Mouse (Mus musculus) thymus, adult 2 months (tissue): ENCODE measurements around the gene Myl12a. TPM values are rescaled to one million over a fixed set of nuclear protein-coding genes. Genes with fewer than 3 reads are reported as not detected.

ENCODE experiments used
- DNase-seq: peaks from one replicate; pipeline ENCODE4 v3.0.0; 2021
- H3K27ac ChIP-seq: fragments of 200-500 bp; 2 replicates; pipeline ENCODE4 v1.5.1; 2012; ENCODE audit warnings: low read length, control low read depth; ENCODE audit not compliant: control insufficient read depth, insufficient read depth
- H3K27me3 ChIP-seq: fragments of 200-500 bp; 2 replicates; pipeline ENCODE4 v1.6.1; 2012; ENCODE audit warnings: mild to moderate bottlenecking, low read length, moderate library complexity, mixed read lengths; ENCODE audit not compliant: control insufficient read depth, insufficient read depth
- H3K36me3 ChIP-seq: fragments of 200-500 bp; 2 replicates; pipeline ENCODE4 v1.6.1; 2012; ENCODE audit warnings: mild to moderate bottlenecking, low read length, moderate library complexity; ENCODE audit not compliant: control insufficient read depth, insufficient read depth
- H3K4me1 ChIP-seq: fragments of 200-500 bp; replicated peaks from 2 replicates; pipeline ENCODE4 v1.6.1; 2012; ENCODE audit warnings: low read length; ENCODE audit not compliant: control insufficient read depth, insufficient read depth
- H3K4me3 ChIP-seq: fragments of 200-500 bp; 2 replicates; pipeline ENCODE4 v1.5.1; 2012; ENCODE audit warnings: mild to moderate bottlenecking, low read length, control low read depth, moderate library complexity; ENCODE audit not compliant: control insufficient read depth, insufficient read depth
- CTCF ChIP-seq: fragments of 200-500 bp; IDR thresholded peaks from 2 replicates; pipeline ENCODE4 v1.5.1; 2012; ENCODE audit warnings: mild to moderate bottlenecking, control low read depth, low read length, moderate library complexity, borderline replicate concordance; ENCODE audit not compliant: control insufficient read depth, poor library complexity, insufficient read depth; ENCODE audit errors: extremely low read depth
- POLR2A ChIP-seq: fragments of 200-500 bp; IDR thresholded peaks from 2 replicates; pipeline ENCODE4 v1.6.1; 2012; ENCODE audit warnings: mild to moderate bottlenecking, low read length, control low read depth, moderate library complexity; ENCODE audit not compliant: control insufficient read depth, poor library complexity, insufficient read depth; ENCODE audit errors: extremely low read depth
- WGBS: fragments of 180-500 bp; shearing (Covaris S2); methylation state at CpG from one replicate; pipeline ENCODE4 v1.1.7; 2018; 5-methylcytosine and 5-hydroxymethylcytosine counted together
- polyA plus RNA-seq: library from polyadenylated mRNA; depleted of rRNA; stranded (reverse); fragments of >200 nt; gene quantifications from 2 replicates; pipeline ENCODE4 v1.2.3, GENCODE M21; 2012

Myl12a gene
- polyA plus RNA-seq, 1 experiment = 144 TPM

- 9% methylated on average over 6 of the region's 6 CpGs for WGBS
- H3K27ac ChIP-seq = no peak overlapping the region
Observed at GRCm38 (mm10) chr17:71001067-71001466, 1.6 kb downstream of the Myl12a start.

GRCm38 (mm10) chr17:71000255-71000654, 2.4 kb downstream of the Myl12a start:
- no peak for TF ChIP-seq CTCF
- TF ChIP-seq POLR2A = no peak
- WGBS = 62% methylated on average over 2 of the region's 2 CpGs
- H3K4me1 ChIP-seq = peaks cover 5% of the 10 kb centered on the region
- peaks cover 11% of the 10 kb centered on the region; the same call in 1 of the 2 replicates for H3K36me3 ChIP-seq
- no peak overlapping the region for H3K27ac ChIP-seq
- no peak overlapping the region for H3K4me3 ChIP-seq
- no peaks in the 10 kb centered on the region for H3K27me3 ChIP-seq
- DNase-seq = no peak

More at GRCm38 (mm10) chr17:71001067-71001466, 1.6 kb downstream of the Myl12a start:
- H3K4me3 ChIP-seq = no peak overlapping the region
- peaks cover 5% of the 10 kb centered on the region for H3K4me1 ChIP-seq
- no peak for TF ChIP-seq CTCF
- TF ChIP-seq POLR2A = no peak
- H3K36me3 ChIP-seq = peaks cover 4% of the 10 kb centered on the region; the same call in 1 of the 2 replicates
- H3K27me3 ChIP-seq = no peaks in the 10 kb centered on the region
- no peak for DNase-seq

DNA sequence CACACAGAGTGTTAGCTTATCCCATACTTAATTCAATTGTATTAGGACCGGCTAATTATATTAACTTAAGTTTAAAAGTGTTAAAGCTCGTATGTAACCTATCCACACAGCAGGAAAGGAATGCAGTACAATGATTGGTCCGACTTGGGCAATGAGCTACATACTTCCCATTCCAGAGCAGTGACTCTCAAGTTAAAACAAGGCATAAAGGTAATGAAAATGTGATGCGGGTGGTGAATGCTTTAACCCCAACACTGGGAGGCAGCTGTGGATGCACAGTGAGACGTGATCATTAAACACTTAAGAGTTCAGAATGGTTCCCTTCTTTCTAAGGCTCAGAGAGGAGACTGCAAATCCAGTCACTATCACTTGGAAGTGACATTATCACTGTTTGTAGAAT, 3.5 kb downstream of the Myl12a start:
- Histone ChIP-seq H3K27ac (no peak overlapping the region), H3K27me3 (no peaks in the 10 kb centered on the region), H3K36me3 (peaks cover 17% of the 10 kb centered on the region), H3K4me3 (no peak overlapping the region), H3K4me1 (peaks cover 5% of the 10 kb centered on the region)
- TF ChIP-seq POLR2A = no peak
- TF ChIP-seq CTCF = no peak
- DNase-seq = no peak
- 88% methylated on average over 5 of the region's 5 CpGs for WGBS

DNA sequence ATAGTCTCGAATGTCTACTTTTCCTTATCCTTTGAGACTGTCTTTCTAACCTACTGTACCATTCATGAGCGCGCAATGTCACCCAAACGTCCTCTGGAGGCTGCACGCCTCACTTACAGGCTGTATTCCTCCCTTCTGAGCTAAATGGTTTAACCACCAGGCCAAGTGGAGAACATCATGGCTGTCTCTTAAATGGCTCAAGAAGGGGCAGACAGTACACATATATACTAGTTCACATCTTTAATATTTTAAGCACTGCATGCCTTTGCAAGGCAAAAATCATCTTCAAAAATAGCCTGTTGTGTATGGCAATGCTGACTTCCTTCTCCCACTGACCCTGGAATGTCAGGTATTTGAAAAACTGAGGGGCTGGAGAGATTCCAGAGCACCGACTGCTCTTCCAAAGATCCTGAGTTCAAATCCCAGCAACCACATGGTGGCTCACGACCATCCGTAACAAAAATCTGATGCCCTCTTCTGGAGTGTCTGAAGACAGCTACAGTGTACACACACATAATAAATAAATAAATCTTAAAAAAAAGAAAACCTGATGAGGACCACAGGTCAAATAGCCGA, 4.2 kb downstream of the Myl12a start:
- DNase-seq = no peak
- no peak for TF ChIP-seq POLR2A
- TF ChIP-seq CTCF = no peak
- Histone ChIP-seq H3K4me1 (peaks cover 5% of the 10 kb centered on the region), H3K4me3 (no peak overlapping the region), H3K36me3 (peaks cover 23% of the 10 kb centered on the region), H3K27ac (no peak overlapping the region), H3K27me3 (no peaks in the 10 kb centered on the region)
- WGBS = 90% methylated on average over 9 of the region's 9 CpGs

DNA sequence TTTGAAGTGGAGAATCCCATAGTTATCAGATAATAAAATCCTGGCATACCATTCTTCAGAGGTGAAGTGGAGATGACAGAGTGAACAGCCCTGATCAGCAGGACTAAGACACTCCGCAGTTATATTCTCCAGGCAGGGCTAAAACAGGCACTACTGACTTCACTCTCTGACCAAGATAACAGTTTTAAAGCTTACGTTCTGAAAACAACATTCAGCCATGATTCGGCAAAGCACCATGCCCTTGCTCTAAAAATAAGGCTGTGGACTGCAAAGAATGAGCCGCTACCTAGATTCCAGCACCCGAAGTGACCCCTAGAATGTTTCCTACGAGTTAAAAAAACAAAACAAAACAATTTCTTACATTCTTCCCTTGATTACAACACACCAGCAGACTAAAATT, 4.8 kb downstream of the Myl12a start:
- H3K4me3 ChIP-seq = no peak overlapping the region
- H3K27me3 ChIP-seq = no peaks in the 10 kb centered on the region
- no peak for DNase-seq
- 95% methylated on average over 6 of the region's 6 CpGs for WGBS
- H3K36me3 ChIP-seq = peaks cover 24% of the 10 kb centered on the region
- TF ChIP-seq POLR2A = no peak
- no peak for TF ChIP-seq CTCF
- no peak overlapping the region for H3K27ac ChIP-seq
- peaks cover 5% of the 10 kb centered on the region for H3K4me1 ChIP-seq

DNA sequence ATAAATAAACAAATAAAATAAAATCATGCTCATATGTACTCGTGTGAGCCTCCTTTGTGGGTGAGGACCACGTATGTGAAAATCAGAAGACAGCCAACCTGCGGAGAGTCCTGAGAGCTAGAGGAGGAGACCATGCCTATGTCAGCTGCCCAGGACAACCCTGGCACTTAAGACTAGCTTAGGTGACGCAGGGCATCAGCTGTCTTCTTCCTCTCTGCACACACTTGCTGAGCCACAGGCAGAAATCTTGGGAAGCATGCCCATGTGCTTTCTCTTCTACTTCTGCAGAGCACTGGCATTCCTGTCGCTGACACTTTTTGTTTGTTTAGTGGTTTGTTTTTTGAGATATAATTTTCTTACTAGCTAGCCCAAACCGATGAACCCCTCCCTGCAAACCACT, 7.1 kb downstream of the Myl12a start:
- peaks cover 6% of the 10 kb centered on the region; the same call in 1 of the 2 replicates for H3K4me1 ChIP-seq

DNA sequence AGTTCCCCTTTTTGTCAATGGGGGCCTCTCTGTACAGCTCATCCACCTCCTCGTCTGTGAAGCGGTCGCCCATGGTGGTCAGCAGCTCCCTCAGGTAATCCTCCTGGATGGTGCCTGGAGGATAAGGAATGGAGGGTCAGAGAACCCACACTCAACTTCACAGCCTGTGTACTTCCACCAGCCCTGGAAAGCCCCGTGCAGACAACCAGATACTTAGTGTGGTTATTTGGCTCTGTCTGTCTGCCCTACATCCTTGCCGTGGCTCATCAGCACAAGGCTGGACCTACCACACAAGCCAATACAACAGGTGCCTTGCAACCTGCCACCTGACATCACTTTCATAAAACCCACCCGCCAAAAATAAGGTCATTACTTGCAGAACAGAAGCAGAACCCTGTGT, 8.0 kb downstream of the Myl12a start:
- TF ChIP-seq CTCF (no peak), POLR2A (no peak)
- Histone ChIP-seq H3K27me3 (no peaks in the 10 kb centered on the region), H3K27ac (no peak overlapping the region), H3K4me3 (no peak overlapping the region), H3K36me3 (peaks cover 28% of the 10 kb centered on the region), H3K4me1 (peaks cover 5% of the 10 kb centered on the region; the same call in 1 of the 2 replicates)
- 95% methylated on average over 6 of the region's 6 CpGs for WGBS
- no peak for DNase-seq

More for the DNA sequence above, 7.1 kb downstream of the Myl12a start:
- Histone ChIP-seq H3K36me3 (peaks cover 28% of the 10 kb centered on the region), H3K27ac (no peak overlapping the region), H3K4me3 (no peak overlapping the region), H3K27me3 (no peaks in the 10 kb centered on the region)
- DNase-seq = no peak
- 97% methylated on average over 6 of the region's 6 CpGs for WGBS
- TF ChIP-seq CTCF (no peak), POLR2A (no peak)
